Mouse (Mus musculus) kidney, adult 2 months (tissue): ENCODE data around the gene Arpc4. TPM values are rescaled to one million over a fixed set of nuclear protein-coding genes. Genes with fewer than 3 reads are reported as not detected.

Experiments used
- DNase-seq: peaks from one replicate; pipeline ENCODE4 v3.0.0; 2021
- H3K27ac ChIP-seq: fragments of 200-500 bp; 2 replicates; pipeline ENCODE4 v1.5.1; 2012; ENCODE audit warnings: low read depth, low read length, control low read depth, inconsistent platforms; ENCODE audit not compliant: insufficient read depth
- H3K27me3 ChIP-seq: fragments of 200-500 bp; replicated peaks from 2 replicates; pipeline ENCODE4 v1.6.1; 2012; ENCODE audit warnings: mild to moderate bottlenecking, moderate library complexity, low read length, inconsistent platforms; ENCODE audit not compliant: control insufficient read depth, insufficient read depth
- H3K36me3 ChIP-seq: fragments of 200-500 bp; 2 replicates; pipeline ENCODE4 v1.6.1; 2012; ENCODE audit warnings: mild to moderate bottlenecking, moderate library complexity, low read length, inconsistent platforms; ENCODE audit not compliant: control insufficient read depth, insufficient read depth
- H3K4me1 ChIP-seq: fragments of 200-500 bp; 2 replicates; pipeline ENCODE4 v1.6.1; 2011; ENCODE audit warnings: low read length; ENCODE audit not compliant: control insufficient read depth, insufficient read depth
- H3K4me3 ChIP-seq: fragments of 200-500 bp; 2 replicates; pipeline ENCODE4 v1.5.1; 2011; ENCODE audit warnings: mild to moderate bottlenecking, low read depth, low read length, control low read depth; ENCODE audit not compliant: insufficient read depth
- CTCF ChIP-seq: fragments of 200-500 bp; conservative IDR thresholded peaks from 2 replicates; pipeline ENCODE4 v1.5.1; 2011; ENCODE audit warnings: low read depth, mild to moderate bottlenecking, control low read depth, low read length, moderate library complexity, mixed read lengths; ENCODE audit not compliant: insufficient read depth, insufficient read length
- POLR2A ChIP-seq: fragments of 200-500 bp; IDR thresholded peaks from one replicate; pipeline ENCODE4 v1.6.1; 2011; ENCODE audit warnings: low read depth, low read length, control low read depth
- WGBS: fragments of 180-500 bp; shearing (Covaris S2); methylation state at CpG from one replicate; pipeline ENCODE4 v1.1.7; 2018; 5-methylcytosine and 5-hydroxymethylcytosine counted together
- polyA plus RNA-seq: library from polyadenylated mRNA; depleted of rRNA; stranded (reverse); fragments of >200 nt; gene quantifications from 2 replicates; pipeline ENCODE4 v1.2.3, GENCODE M21; 2012

Arpc4 gene
- polyA plus RNA-seq, 1 experiment, result 79.1 TPM

GRCm38 (mm10) chr6:113334216-113334615 is 43.7 kb upstream of the Arpc4 start:
- WGBS, result 70% methylated on average over 6 of the region's 6 CpGs
- Histone ChIP-seq H3K27me3 (no peaks in the 10 kb centered on the region), H3K4me1 (peaks cover 10% of the 10 kb centered on the region; the same call in 1 of the 2 replicates), H3K4me3 (no peak overlapping the region), H3K27ac (no peak overlapping the region), H3K36me3 (no peaks in the 10 kb centered on the region)
- TF ChIP-seq CTCF (no peak), POLR2A (no peak)
- no peak for DNase-seq

GRCm38 (mm10) chr6:113336852-113337620 is 40.9 kb upstream of the Arpc4 start:
- Histone ChIP-seq H3K27me3 (no peaks in the 10 kb centered on the region), H3K36me3 (no peaks in the 10 kb centered on the region), H3K4me3 (no peak overlapping the region), H3K27ac (no peak overlapping the region), H3K4me1 (peaks cover 10% of the 10 kb centered on the region; the same call in 1 of the 2 replicates)
- WGBS, result 51% methylated on average over 8 of the region's 8 CpGs
- TF ChIP-seq CTCF, result no peak
- no peak for TF ChIP-seq POLR2A
- peak; percentile 65 for DNase-seq

GRCm38 (mm10) chr6:113341574-113341973 is 36.3 kb upstream of the Arpc4 start:
- peak; percentile 25 for DNase-seq
- peaks cover 14% of the 10 kb centered on the region for H3K4me1 ChIP-seq
- H3K27ac ChIP-seq, result peak overlapping the region; percentile 19; the same call in 1 of the 2 replicates
- no peak overlapping the region for H3K4me3 ChIP-seq
- H3K36me3 ChIP-seq, result no peaks in the 10 kb centered on the region
- TF ChIP-seq POLR2A, result no peak
- no peak for TF ChIP-seq CTCF
- no peaks in the 10 kb centered on the region for H3K27me3 ChIP-seq
- 67% methylated on average over 6 of the region's 6 CpGs for WGBS

- peak; percentile 49 for DNase-seq
- TF ChIP-seq CTCF, result no peak
- no peak for TF ChIP-seq POLR2A
- Histone ChIP-seq H3K4me3 (no peak overlapping the region), H3K27me3 (no peaks in the 10 kb centered on the region), H3K27ac (0 out of 2 replicates have a peak overlapping the region, but pooled peaks have one; percentile 25), H3K36me3 (no peaks in the 10 kb centered on the region), H3K4me1 (peaks cover 14% of the 10 kb centered on the region)
- 37% methylated on average over 4 of the region's 7 CpGs for WGBS
Observed at GRCm38 (mm10) chr6:113342297-113342696, 35.6 kb upstream of the Arpc4 start.

GRCm38 (mm10) chr6:113343177-113344092 is 34.5 kb upstream of the Arpc4 start, which contains the start of gene Camk1:
Gene Camk1, minus strand, starts transcription at chr6:113343984.
- no peak for TF ChIP-seq CTCF
- peak; percentile 67 for TF ChIP-seq POLR2A
- peak; percentile 89 for DNase-seq
- Histone ChIP-seq H3K36me3 (no peaks in the 10 kb centered on the region), H3K27ac (peak within 1 kb of the TSS; percentile 86), H3K27me3 (no peaks in the 10 kb centered on the region), H3K4me3 (peak within 1 kb of the TSS; percentile 66), H3K4me1 (peaks cover 14% of the 10 kb centered on the region)
- WGBS, result 10% methylated on average over 32 of the region's 32 CpGs

- Histone ChIP-seq H3K27me3 (no peaks in the 10 kb centered on the region), H3K27ac (peak overlapping the region; percentile 86), H3K4me1 (peaks cover 14% of the 10 kb centered on the region), H3K36me3 (no peaks in the 10 kb centered on the region), H3K4me3 (no peak overlapping the region)
- TF ChIP-seq POLR2A (no peak), CTCF (no peak)
- peak; percentile 98 for DNase-seq
- WGBS, result 2% methylated on average over 2 of the region's 2 CpGs
Observed at GRCm38 (mm10) chr6:113344321-113344720, 33.6 kb upstream of the Arpc4 start.

GRCm38 (mm10) chr6:113346897-113347296 is 31.0 kb upstream of the Arpc4 start:
- H3K27ac ChIP-seq, result no peak overlapping the region
- WGBS, result 77% methylated on average over 4 of the region's 4 CpGs
- no peak for DNase-seq
- H3K4me3 ChIP-seq, result no peak overlapping the region
- no peaks in the 10 kb centered on the region for H3K36me3 ChIP-seq
- H3K27me3 ChIP-seq, result no peaks in the 10 kb centered on the region
- H3K4me1 ChIP-seq, result peaks cover 14% of the 10 kb centered on the region
- TF ChIP-seq CTCF (no peak), POLR2A (no peak)
